ENCODE assay signal across 8 mouse cellular contexts in genomic region chr5:98030091-98030901, GRCm38 (mm10). TPM values are rescaled to one million over a fixed set of nuclear protein-coding genes. Genes with fewer than 3 reads are reported as not detected.
DNase-seq lines count a peak whose midpoint lies in the region; ATAC-seq lines count a peak whose summit lies in the region.

No protein-coding gene starts in this region.

- peak overlapping the region; percentile 85 for H3K27ac ChIP-seq in embryonic facial prominence, embryonic 14.5 days (replicated peaks; ENCODE audit: low read depth, low read length)

- H3K27me3 ChIP-seq in embryonic facial prominence, embryonic 14.5 days (replicated peaks; ENCODE audit: control insufficient read depth, insufficient read depth, low read length) = no peaks in the 10 kb centered on the region

- peak; percentile 72 for DNase-seq in embryo, embryonic 10 days (ENCODE audit: low spot score)
- no peak for DNase-seq in embryo, embryonic 9.5 days (ENCODE audit: extremely low spot score)
- DNase-seq in embryonic facial prominence, embryonic 14.5 days (ENCODE audit: low spot score) = peak; percentile 77
- DNase-seq in heart, postnatal 10 days = peak; percentile 80 to 85
- peak; percentile 18 to 26 for DNase-seq in layer of hippocampus, postnatal 36 days
- peak; percentile 36 to 54 for DNase-seq in spleen, postnatal 10 days (ENCODE audit: low spot score in 2 of 2)

- peak overlapping the region; percentile 58 for H3K4me2 ChIP-seq in embryonic facial prominence, embryonic 14.5 days (ENCODE audit: low read depth, low read length)

- intact Hi-C loops in heart, postnatal 10 days (cut with DNase I) = loop anchor here (2.0 to 5.0 kb wide), 2 partner anchors 137 to 903 kb away; partner anchors contain the start of gene Prdm8

- ATAC-seq in activated CD4-positive, CD25-positive, alpha-beta regulatory T cell, adult 4 months = peak; percentile 62
- ATAC-seq in embryonic facial prominence, embryonic 14.5 days (ENCODE audit: low read depth) = peak; percentile 87
- ATAC-seq in megakaryocyte-erythroid progenitor cell, adult 5-6 weeks (replicated peaks; ENCODE audit: low FRiP score, low TSS enrichment, poor library complexity, severe bottlenecking) = peak; percentile 63

- peak overlapping the region; percentile 89 for H3K9ac ChIP-seq in embryonic facial prominence, embryonic 14.5 days (ENCODE audit: low read depth, low read length)

- H3K4me1 ChIP-seq in embryonic facial prominence, embryonic 14.5 days (ENCODE audit: control insufficient read depth, insufficient read depth, low read length) = no peaks in the 10 kb centered on the region

- peaks cover 15% of the 10 kb centered on the region; the same call in 1 of the 2 replicates for H3K36me3 ChIP-seq in embryonic facial prominence, embryonic 14.5 days (ENCODE audit: control insufficient read depth, insufficient read depth, low read length)

- WGBS in embryonic facial prominence, embryonic 14.5 days = 1% methylated on average over 32 of the region's 36 CpGs

- H3K9me3 ChIP-seq in embryonic facial prominence, embryonic 14.5 days (ENCODE audit: control insufficient read depth, low read length) = no peaks in the 10 kb centered on the region

- peak overlapping the region; percentile 82 for H3K4me3 ChIP-seq in embryonic facial prominence, embryonic 14.5 days (ENCODE audit: low read depth, low read length)

RNA-seq across cellular contexts. Expression of gene Antxr2, which starts 0.5 kb away (rescaled TPM):
- polyA plus RNA-seq in activated CD4-positive, CD25-positive, alpha-beta regulatory T cell, adult 4 months (2017; shearing (Covaris generic)) = 10 to 100 TPM in 1 of 2 experiments, 1 to 10 TPM in 1; 9.1 to 11.8 TPM
- polyA plus RNA-seq in embryonic facial prominence, embryonic 14.5 days (2014; fragmentation: Nextera tagmentation; extraction: Ambion mirVana) = 29.1 and 31.7 TPM in 2 replicates
- total RNA-seq in heart, postnatal 10 days (2021) = 100 to 1,000 TPM in 1 of 2 experiments, 10 to 100 TPM in 1; 86.3 to 114 TPM
- total RNA-seq in layer of hippocampus, postnatal 36 days (2021) = 1 to 10 TPM; 1.7 to 2.0 TPM
- 1.9 and 4.4 TPM in 2 replicates for total RNA-seq in megakaryocyte-erythroid progenitor cell, adult 5-6 weeks (2014; fragmentation: Nextera tagmentation)
- 1.6 and 15.4 TPM in 2 replicates for total RNA-seq in megakaryocyte-erythroid progenitor cell, adult 5-6 weeks (2017)

Comparison
In these comparisons a context has a peak if more than half of its experiments do, and no peak if none do; other contexts are left out.
1. RNA of gene Antxr2, which starts 0.5 kb away (total RNA-seq): 86.3 to 114 TPM in heart, postnatal 10 days; 1.7 to 2.0 TPM in layer of hippocampus, postnatal 36 days and 1.6 to 15.4 TPM in megakaryocyte-erythroid progenitor cell, adult 5-6 weeks; every median in the first group is over 4 times any median in the second.
2. Peak in every context shown above with its lines, with median percentiles within 50 percentile points of each other: ATAC-seq.